Mouse (Mus musculus) telencephalon, adult 2 months (tissue): ENCODE data around the gene Sox15.
"Not testable (repeated sequence)": the region's sequence is repeated elsewhere in the genome, so short reads cannot be mapped to it uniquely, and the experiment has no call there.

Experiments used
- DNase-seq: peaks from one replicate; pipeline ENCODE4 v3.0.0-alpha.2; 2011; ENCODE audit warnings: low read depth, low spot score

The Sox15 gene

GRCm38 (mm10) chr11:69699595-69699994 is 44.5 kb downstream of the Sox15 start:
- DNase-seq = no peak

DNA sequence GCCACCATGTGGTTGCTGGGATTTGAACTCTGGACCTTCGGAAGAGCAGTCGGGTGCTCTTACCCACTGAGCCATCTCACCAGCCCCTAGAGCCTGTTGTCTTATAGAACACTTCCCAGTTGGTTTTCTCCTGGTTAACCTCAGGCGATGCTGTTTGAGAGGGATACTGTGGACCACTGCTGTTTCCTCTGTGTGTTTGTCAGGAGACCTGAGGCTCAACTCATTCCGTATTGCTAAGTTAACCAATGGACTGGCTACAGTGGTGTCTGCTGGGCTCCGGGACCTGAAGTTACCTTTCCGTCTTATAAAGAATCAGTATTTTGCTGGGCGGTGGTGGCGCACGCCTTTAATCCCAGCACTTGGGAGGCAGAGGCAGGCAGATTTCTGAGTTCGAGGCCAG is 47.8 kb downstream of the Sox15 start:
- not testable (repeated sequence) for DNase-seq

DNA sequence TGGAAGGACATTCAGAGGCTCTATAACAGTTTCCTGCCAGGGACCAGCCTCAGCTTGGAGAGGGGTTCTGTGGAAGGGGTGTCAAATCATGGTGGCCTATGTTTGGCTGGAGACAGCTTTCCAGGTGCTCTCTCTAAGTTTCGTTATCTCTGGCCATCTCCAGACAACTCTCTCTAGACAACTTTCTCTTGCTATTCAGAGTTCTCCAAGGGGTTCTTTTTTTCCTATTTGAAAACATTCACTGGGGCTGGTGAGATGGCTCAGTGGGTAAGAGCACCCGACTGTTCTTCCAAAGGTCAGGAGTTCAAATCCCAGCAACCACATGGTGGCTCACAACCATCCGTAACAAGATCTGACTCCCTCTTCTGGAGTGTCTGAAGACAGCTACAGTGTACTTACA is 48.3 kb downstream of the Sox15 start:
- not testable (repeated sequence) for DNase-seq

DNA sequence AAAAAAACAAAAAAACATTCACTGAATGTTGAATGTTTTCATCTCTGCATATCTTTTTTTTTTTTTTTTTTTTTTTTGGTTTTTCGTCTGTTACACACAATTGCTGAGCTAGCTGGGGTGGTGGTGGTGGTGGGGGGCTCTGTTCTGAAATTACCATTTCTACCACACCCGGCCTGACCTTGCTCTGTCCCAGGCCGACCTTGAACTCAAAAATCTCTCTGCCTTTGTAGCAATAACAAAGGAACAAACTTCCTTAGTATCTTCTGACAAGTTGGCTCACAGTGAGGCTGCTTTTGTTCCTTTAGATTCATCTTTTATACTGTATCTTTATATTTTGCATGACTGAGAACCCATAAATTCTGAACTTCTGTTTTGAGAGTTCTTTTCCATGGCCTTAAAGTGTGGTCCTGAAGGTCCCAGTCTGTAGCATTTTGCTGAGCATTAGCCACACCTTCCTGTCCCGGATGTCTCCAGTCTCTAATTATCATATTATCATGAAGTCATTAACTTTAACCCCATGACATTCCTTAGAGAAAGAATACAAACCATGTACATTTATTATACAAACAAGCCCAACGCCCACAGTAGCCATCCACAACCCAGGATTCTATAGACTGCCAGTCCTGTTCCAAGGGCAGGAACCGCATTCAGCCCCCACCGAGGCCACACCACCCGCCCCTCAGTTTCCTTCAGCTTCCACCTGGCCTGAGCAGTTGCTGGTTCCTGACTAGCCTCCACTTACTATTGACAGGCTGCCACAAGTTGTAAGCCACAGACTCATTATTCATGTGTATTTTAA is 48.9 kb downstream of the Sox15 start:
- DNase-seq = no peak

GRCm38 (mm10) chr11:69704613-69705010 is 49.5 kb downstream of the Sox15 start:
- no peak for DNase-seq
